Mouse (Mus musculus) left cerebral cortex, adult 8-10 months (tissue): ENCODE results near the gene Bpifb6. TPM values are rescaled to one million over a fixed set of nuclear protein-coding genes. Genes with fewer than 3 reads are reported as not detected.

Source experiments
- total RNA-seq, 4 experiments: library from RNA; stranded (reverse); gene quantifications; 2 replicates each; pipeline ENCODE4 v1.2.4; 2022

Gene Bpifb6
- total RNA-seq, 4 experiments from 2014 or later: not detected

Other genes with a start within 250 kb of the Bpifb6 start
- gene Dnmt3c, start 203.7 kb upstream of the Bpifb6 start, total RNA-seq: not detected
- 10 to 100 TPM; 67.5 to 87.9 (median 79.4) TPM for gene Mapre1, start 159.1 kb upstream of the Bpifb6 start, total RNA-seq
- under 1 TPM; 0.19 to 0.54 (median 0.27) TPM for gene Efcab8, start 120.5 kb upstream of the Bpifb6 start, total RNA-seq
- not detected for gene Sun5, start 29.3 kb upstream of the Bpifb6 start, total RNA-seq
- gene Bpifb2, start 25.3 kb upstream of the Bpifb6 start, total RNA-seq: not detected
- gene Bpifb3, start 17.8 kb downstream of the Bpifb6 start, total RNA-seq: not detected
- gene Bpifb4, start 37.8 kb downstream of the Bpifb6 start, total RNA-seq: not detected
- gene Bpifa6, start 74.6 kb downstream of the Bpifb6 start, total RNA-seq: not detected
- gene Bpifa2, start 107.9 kb downstream of the Bpifb6 start, total RNA-seq: not detected
- not detected for gene Bpifa3, start 229.9 kb downstream of the Bpifb6 start, total RNA-seq
- not detected for gene Bpifa1, start 242.5 kb downstream of the Bpifb6 start, total RNA-seq